Mouse (Mus musculus): ENCODE results near the gene Abhd13. TPM values are rescaled to one million over a fixed set of nuclear protein-coding genes. Genes with fewer than 3 reads are reported as not detected.

Gene Abhd13
- polyA plus RNA-seq (2012; rRNA removed), result 1.2 and 1.6 TPM in 2 replicates

DNA sequence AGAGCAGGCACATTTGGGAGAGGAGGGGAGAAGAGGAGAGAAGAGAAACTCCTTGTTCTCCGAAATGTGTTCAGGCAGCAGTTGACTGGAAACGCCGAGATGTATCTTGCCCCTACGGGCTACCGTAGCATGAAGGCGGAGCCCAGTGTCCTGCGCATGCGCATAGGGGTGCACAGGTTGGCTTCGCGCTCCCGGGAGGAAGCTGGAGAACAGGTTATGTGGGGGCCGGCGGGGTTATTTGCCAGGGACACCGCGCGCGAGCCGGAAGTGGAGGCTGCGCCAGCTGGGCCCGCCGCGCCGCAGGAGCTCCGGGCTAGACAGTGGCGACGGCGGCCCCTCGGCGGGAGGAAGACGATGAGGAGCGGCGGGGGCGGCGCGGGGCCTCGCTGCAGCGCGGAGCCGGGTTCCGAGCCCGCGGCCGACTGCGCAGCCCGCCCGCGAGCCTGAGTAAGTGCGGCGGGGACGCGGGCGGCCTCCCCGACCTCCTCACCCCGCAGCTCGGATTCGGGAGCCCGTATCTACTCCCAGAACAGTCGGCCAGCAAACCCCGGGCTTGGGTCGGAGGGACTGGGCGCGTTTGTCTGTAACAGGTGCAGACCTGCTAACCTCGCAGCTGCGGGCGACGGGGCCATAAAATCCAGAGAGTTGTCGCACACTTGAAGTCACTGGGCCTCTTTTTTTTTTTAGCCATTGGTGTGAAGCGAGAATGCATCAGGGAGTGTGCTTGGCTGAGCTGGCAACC is at the start of gene Abhd13, which contains the start of gene Lig4:
Gene Abhd13 (plus strand): TSS at position 135 of the 742 bp plus-strand sequence.
Gene Lig4 (minus strand): TSS at position 114 of the 742 bp plus-strand sequence.

GRCm38 (mm10) chr8:10006156-10006985 is 28.9 kb downstream of the Abhd13 start, which contains the start of gene Tnfsf13b:
Gene Tnfsf13b, plus strand, starts transcription at chr8:10006467.

Other genes starting within 250 kb of the Abhd13 start
- 0.25 and 0.42 TPM in 2 replicates for gene Fam155a, start 206.5 kb upstream of the Abhd13 start, polyA plus RNA-seq (2012; rRNA removed)
- gene Gm10217, start 113.5 kb upstream of the Abhd13 start, polyA plus RNA-seq (2012; rRNA removed), result not detected in 2 replicates
- gene Lig4, start within 50 bp of the Abhd13 start, polyA plus RNA-seq (2012; rRNA removed), result 0.34 and 0.55 TPM in 2 replicates
- gene Tnfsf13b, start 28.8 kb downstream of the Abhd13 start, polyA plus RNA-seq (2012; rRNA removed), result 0.90 and 1.7 TPM in 2 replicates
- gene Myo16, start 176.2 kb downstream of the Abhd13 start, polyA plus RNA-seq (2012; rRNA removed), result 1.4 and 2.2 TPM in 2 replicates